Mouse (Mus musculus): ENCODE data around the gene Timmdc1.

The Timmdc1 gene

DNA sequence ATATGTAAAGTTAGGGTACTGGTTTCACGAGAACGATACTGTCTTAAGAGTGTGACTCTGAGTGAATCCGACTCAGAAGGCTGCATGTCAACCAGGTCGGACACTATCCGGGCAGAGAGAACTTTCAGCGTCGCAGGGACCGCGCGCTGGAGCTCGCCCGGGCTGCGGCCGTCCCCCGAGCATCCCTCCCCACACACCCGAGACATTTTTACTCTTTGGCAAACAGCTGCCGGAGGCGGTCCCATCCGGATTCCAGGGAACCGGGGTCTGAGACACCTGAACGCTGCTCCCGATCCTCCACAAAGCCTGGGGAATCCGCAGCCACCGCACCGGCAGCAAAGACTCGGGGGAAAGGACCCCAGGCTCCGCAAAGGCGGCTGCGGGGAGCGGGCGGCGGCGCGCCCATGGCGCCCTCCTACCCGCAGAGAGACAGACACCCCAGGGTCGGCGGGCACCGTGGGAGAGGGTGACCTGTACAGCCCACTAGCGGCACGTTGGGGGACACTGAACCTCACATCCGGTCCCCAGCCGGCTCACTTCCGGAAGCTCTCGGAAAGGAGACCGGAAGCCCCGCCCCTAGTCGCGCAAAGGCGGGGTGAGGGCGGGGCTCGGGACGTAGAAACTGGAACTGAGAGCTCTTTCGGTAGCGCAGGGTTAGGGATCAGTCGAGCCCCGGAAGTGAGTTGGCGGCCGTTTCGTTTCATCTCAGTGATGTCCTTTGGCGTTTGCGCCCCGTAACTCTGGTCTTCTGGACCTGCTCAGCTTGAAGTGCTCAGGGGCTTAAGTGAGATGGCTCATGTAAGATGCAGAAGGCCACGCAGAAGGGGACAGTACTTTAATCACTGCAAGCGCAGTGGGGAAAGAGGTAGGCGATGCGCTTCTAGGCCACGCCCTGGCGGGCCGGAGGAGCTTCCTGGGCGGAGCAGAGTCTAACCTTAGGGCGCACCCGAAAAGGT lies at the start of gene Timmdc1:
Timmdc1 (minus strand) TSS at position 535 of the 956 bp plus-strand sequence.
- in situ Hi-C loops (cut with MboI, MseI), result no loop called here

DNA sequence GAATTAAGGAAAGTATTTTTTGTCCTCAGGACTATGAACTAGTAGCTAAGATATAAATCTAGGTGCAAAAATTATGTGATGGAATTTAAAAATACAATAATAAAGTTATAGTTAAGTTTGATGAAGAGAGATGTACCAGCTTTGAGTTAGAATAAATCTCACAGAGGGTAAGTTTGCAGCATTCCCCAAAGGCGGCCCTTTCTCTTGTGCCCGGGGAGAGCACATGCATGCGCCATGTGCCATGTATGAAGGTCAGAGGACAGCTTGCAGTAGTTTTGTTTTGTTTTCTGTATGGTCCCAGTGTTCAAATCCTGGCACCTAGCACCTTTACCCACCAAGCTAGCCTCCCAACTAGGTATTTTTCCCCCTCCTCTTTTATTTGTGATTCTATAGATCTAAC lies 49.0 kb upstream of the Timmdc1 start:
- in situ Hi-C loops (cut with MboI, MseI), result no loop called here

DNA sequence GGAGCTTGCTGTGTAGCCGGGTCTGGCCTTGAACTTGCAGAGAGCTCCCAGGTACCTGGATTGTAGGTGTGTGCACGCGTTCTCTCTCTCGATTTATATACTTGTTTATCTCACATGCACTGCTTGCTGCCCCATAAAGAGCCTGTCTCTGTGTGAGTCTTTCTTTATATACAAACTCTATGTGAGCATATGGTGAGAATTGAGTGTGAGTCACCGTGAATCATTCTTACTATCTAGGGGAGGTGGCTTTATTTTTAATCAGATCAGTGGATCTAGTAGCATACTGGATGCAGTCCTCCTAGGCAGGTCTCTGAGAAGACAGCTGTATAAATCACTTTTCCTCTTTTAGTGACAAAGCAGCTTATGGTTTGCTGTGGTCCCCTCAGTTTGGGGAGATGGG lies 45.7 kb upstream of the Timmdc1 start:
- in situ Hi-C loops (cut with MboI, MseI), result loop anchor here in 1 of 2 experiments (10.0 kb wide), 1 partner anchor 913 kb away; the partner anchor contains the start of gene Ndufb4

DNA sequence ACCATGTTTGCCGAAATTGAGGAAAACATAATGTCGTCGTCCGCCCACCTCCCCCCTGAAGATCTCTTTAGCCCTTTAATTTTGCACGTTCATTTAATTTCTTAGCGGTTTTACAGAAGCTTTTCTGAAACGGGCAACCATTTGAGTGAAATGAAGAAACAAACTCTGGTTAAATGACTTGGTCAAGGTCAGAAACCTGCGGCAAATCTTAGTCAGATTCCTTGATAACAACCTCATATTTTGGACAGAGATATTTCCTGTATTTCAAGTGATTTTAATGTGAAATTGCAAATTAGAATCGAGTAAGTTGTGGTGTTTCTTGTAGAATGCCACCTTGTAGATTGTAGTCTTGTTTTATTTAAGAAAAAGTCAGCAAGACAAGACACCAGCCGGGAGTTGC lies 41.1 kb upstream of the Timmdc1 start:
- in situ Hi-C loops (cut with MboI, MseI), result loop anchor here in 1 of 2 experiments (10.0 kb wide), 1 partner anchor 909 kb away; the partner anchor contains the start of gene Ndufb4

DNA sequence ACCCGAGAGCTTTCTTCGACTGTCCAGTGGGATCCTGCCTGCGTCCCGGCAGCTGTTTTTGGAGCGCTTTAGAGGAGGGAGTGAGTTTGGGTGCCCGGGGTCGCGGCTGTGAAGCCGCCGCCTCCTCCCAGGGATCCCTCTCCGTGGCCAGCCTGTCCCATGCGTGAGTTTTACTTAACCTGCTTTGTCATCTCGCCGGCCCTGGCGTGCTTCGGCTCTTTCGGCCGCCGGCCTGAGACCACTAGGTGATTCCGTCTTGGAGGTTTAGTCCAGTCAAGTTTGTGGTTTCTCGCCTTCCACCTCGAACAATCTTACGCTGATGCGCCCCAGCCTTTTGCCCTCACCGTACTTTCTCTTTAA lies 40.5 kb upstream of the Timmdc1 start:
- in situ Hi-C loops (cut with MboI, MseI), result loop anchor here in 1 of 2 experiments (10.0 kb wide), 1 partner anchor 908 kb away; the partner anchor contains the start of gene Ndufb4

DNA sequence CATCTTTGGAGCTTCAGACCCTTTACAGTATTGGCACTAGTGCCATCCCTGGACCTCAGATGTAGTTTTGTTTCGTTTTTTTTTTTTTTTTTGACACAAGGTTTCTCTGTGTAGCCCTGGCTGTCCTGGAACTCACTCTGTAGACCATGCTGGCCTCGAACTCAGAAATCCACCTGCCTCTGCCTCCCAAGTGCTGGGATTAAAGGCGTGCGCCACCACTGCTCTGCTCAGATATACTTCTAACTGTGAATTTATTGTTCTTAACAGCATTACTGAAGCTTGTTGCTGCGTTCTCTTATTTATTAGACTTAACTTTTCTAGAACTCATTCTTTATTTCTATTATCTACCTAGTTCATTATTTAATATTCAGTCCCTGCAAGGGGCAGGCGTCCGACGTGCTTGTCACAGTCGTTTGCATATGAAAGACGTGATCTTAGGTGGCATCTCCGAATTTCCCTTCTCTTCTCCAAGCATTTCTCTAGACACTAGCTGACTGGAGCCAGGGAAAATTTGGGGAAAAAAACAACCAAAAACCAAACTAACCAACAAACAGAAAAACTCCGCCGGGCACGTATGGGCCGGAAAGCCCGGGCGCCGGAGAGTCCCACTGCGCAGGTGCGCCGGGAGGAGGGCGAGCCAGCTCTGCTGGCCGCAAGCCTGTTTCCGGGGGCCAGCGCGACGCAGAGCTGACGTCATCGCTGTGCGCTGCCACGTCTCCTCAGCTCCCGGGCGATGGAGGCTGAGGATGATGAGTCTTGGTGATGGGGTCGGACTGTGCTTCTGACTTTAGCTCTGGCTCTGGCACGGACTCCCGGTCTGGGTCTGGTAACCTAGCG lies 39.9 kb upstream of the Timmdc1 start:
- in situ Hi-C loops (cut with MboI, MseI), result loop anchor here in 1 of 2 experiments (10.0 kb wide), 1 partner anchor 908 kb away; the partner anchor contains the start of gene Ndufb4

DNA sequence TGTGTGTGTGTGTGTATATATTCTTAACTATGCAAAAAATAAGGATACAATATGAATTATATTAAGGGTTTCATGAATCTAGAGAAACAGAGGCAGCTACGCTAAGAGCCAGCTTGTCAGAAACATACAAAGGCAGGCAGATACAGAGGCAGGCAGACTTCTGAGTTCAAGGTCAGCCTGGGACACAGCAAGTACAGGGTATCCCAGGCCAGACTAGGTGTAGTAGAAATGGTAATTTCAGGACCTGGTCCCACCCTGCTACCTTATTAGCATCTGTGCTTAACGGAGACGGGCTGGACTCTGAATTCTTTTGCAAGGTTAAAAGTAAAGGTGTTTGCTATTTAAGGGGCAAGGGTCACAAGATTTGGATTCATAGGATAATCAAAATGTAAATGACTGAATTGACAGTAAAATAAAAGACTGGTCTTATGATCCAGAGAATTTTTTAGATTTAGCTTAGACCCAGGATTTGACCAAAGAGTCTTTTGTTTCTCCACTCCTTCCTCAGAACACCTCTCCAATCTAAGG lies 35.8 kb upstream of the Timmdc1 start, which contains the start of gene Tmem39a:
Tmem39a (plus strand) TSS at position 478 of the 528 bp plus-strand sequence.
- in situ Hi-C loops (cut with MboI, MseI), result no loop called here

DNA sequence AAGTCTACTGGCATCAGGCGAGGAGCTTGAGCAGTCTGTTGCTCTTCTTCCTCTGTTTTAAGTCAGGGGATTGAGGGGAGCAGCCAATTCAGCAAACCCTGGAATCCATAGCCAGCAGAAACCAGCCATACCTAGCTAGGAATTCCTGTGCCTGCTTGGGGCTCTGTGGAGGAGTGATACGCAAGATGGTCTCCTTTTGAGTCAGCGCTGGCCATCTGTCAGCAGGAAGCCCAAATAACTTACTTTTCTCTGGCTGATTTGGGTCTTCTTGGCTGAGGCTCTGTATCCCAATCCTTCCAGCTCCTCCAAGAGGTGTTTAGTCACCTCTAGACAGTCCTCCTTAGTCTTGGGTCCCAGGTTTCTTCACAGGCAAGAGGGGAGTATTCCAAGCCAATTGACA lies 33.5 kb upstream of the Timmdc1 start:
- in situ Hi-C loops (cut with MboI, MseI), result no loop called here

DNA sequence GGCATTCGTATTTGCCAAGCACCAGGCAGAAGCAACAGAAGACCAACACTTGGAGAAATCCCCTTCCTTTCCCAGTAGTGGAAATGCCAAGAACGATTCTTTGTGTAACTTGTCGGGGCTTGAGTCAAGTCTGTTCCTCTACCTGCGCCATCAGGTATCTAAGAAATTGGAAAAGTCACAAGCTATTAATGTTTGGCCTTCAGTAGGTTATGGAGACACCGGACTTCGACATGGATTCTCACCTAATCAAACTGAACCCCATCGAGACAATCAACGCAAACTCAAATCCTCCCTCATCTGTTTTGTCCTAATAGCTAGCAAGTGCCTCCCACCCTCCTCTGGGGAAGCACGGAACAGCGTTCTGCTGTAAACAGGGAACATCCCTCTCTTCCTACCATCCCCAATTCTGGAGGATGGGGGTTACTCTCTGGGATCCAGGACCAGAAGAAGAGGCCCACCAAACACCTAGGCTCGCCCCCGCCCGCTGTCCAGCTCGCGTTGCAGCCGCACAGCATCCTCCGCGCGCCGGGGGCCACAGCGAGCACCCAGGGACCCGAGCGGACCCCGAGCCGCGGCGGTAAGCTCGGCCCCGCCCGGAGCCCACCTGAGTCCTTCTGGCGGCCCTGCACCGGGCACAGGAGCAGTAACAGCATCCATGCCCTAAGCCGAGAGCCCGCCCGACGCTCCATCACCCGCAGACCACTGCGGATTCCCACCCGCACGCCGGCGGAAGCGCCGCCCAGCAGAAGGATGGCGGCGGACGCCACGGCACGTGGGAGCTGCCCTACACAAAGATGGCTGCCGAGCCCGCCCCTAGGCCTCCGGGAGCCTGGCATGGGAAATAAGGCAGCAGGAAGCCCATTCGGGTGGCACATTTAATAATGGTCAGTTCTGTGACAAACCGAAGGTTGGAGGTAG lies 27.3 kb upstream of the Timmdc1 start, which contains the start of gene Poglut1:
Poglut1 (minus strand) TSS at position 780 of the 918 bp plus-strand sequence.
- in situ Hi-C loops (cut with MboI, MseI), result no loop called here

DNA sequence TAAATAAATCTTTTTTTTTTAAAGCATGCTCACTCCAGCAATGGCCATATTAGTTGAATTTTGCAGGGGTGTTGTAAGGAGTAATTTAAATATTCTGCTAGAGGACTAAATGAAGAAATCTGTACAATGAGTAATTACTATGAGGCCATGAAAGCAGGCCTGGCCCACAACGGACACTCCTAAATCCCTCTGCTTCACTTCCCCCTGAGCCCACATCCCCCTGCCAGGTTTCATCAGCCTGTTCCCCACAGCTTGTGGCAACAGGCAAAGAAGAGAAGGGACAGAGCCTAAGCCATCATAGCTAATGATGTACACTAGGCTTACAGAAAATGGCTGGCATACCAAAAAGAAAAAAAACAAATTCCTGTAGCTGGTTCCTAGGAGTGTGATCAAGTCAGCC lies 25.5 kb upstream of the Timmdc1 start:
- in situ Hi-C loops (cut with MboI, MseI), result no loop called here

DNA sequence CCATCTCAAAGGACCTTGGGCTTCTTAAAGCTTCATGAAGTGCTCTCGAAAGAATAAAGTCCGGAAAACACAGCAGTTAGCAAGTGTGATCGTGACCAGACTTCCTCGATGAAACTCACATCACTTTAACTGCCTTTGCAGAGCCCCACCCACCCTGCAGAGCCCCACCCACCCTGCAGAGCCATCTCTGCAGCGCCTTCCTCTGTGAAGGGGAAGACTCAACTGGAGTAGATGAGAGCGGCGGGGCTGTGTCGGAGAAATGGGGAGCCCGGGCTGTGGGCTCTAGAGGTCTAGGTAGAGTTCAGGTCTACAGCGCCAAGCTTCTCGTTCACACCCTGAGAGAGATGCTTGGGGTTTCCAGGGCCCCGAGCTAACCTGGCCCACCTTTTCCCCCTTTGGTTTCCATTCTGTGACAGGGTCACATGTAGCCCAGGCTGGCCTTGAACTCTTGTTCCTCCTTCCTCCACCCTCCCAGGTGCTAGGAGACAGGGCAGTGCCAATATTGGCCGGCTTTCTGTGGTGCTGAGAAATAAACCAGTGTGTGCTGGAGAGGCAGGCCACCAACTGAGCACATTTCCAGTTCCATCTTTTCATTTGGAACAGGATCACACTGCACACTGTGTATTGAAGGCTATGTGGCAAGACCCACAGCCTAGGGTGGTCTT lies 16.4 kb upstream of the Timmdc1 start:
- in situ Hi-C loops (cut with MboI, MseI), result no loop called here

DNA sequence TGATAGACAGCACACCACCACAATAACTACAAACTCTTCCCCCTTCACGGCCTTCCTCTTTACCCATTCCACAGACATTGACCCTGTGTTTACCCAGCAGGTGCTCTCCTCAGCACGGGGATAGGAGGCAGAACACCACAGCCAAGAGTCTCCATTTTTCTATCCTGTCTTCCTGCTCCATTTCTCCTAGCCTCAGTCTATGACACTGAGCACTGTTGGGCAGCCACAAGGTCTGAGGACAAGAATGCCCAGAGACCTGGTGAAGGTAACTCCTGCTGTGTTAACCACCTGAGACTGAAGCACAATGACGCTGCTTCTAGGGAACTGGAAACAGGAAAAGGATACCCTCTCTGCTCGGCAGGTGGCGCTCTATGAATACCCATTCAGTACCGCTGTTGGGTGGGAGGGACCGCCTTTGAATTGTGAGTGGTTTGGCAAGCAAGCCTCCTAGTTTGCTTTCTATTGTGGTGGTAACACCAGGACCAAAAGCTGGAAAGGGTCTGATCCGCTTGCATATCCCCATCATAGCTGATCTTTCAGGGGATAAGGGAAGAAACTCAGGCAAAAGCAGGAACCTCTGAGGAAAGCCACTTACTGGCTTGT lies 14.2 kb upstream of the Timmdc1 start:
- in situ Hi-C loops (cut with MboI, MseI), result no loop called here

DNA sequence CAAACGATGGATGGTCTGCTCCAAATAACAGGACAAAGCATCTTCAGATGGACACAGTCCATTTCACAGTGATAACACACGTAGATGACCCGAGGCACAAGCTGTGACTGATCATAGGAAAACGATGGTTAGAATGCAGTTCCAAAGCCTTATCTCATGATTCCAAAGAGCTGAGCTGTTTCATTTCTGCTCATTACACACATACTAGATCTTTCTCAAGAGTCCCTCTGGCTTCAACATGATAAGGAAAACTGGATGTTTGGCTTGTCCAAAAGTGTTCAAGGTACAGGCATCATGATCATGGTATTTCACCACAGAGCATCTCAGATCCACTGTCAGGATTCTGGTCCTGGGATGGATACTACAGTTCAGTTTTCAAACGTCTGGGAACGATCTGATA lies 3.8 kb upstream of the Timmdc1 start:
- in situ Hi-C loops (cut with MboI, MseI), result no loop called here

DNA sequence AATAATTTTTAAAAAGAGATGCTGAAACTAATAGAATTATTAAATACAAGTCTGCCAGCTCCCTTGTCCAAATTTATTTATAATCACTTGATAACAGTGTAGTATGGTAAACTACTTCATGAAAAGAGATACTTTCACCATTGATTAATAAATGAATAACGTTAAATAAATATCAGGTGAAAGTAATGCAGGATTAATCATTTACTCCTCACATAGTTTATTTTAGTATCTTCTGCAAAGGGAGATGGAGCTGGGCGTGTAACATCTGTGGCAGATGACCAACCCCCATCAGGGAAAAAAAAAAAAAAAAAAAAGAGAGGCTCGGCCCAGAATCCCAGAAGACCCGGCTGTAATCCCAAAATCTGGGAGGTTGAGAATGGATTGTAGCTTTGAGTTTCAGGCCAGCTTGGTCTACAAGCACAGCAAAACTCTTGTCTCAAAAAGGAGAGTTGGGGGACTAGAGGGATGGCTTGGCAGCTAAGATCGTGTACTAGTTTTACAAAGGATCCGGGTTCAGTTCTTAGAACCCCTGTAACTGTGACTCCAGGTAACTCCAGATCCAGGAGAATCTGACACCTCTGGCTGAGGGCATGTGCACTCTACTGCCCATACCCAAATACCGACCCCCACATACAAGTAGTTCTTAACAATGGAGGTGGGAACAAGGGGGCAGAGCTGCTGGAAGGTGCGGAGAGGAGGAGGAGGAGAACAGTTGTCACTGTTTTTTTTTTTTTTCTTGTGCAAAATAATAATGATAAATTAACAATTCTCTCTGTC lies 1.1 kb downstream of the Timmdc1 start:
- in situ Hi-C loops (cut with MboI, MseI), result no loop called here

DNA sequence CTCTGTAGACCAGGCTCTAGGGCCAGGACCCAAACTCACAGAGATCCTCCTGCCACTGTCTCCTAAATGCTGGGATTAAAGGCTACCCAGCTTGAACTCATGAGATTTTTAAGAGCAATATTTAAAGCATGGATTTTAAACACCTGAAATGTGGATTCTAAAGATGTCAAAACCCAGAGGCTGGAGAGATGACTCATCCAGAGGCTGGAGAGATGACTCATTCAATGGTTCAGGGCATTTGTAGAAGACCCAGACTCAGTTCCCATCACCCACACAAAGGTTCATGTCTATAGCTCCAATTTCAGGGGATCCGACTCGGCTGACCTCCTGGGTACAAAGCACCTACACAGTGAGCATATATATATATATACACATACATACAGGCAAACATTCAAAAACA lies 3.3 kb downstream of the Timmdc1 start:
- in situ Hi-C loops (cut with MboI, MseI), result no loop called here

DNA sequence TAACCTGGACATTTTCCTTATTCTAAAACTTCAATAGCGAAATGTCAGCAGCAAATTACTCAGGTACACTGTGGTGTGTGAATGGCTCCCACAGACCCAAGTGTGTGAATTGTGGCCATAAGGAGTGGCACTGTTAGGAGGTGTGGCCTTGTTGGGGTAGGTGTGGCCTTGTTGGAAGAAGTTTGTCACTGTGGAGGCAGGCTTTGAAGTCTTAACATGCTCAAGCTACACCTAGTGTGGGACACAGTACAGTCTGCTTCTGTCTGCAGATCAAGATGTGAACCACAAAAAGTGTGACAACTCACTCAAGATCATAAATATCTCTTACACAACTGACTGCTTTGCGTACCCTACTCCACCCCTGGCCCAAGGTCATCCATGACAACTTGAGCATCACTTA lies 11.6 kb downstream of the Timmdc1 start:
- in situ Hi-C loops (cut with MboI, MseI), result no loop called here

DNA sequence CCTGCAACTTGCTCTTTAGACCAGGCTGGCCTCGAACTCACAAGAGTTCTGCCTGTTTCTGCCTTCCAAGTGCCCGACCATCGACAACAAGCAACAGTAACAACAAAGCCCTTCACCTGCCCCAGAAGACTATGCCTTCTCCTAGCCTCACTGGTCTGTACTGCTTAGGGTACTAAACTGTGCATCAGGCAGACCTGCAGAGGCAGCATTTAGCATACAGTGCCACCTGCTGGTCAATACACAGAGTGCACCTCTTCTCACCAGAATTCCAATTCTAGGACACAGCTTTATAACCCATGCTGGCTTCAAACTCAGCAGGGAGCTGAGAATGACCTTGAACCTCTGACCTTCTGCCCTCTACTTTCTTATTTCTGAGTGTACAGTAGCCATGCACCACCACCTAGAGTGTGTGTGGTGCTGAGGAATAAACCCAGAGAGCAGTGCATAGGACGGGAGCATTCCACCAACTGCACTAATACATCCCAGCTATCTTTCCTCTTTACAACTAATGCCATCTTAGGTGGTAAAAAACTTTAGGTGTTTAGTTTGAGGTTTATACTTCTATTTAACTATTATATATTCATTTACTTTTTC lies 16.3 kb downstream of the Timmdc1 start:
- in situ Hi-C loops (cut with MboI, MseI), result loop anchor here in 1 of 2 experiments (10.0 kb wide), 1 partner anchor 1341 kb away; no protein-coding TSS in a partner anchor

DNA sequence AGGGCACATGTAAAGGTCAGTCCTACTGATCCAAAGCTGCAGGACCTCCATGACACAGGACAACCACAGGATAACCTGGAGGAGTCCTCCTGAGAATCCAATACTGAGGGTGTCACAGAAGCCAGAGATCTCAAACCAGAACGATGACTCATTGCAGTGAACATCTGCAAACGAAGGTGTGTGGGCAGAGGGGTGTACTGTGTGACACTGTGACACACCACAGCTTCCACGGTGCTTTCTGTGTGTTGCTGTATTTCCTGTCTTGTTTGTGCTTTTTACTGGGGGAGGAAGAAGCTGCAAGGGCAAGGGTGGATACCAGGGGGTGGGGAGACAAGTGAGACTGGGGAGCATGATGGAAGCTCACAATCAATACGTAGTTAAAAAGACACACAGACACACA lies 18.9 kb downstream of the Timmdc1 start:
- in situ Hi-C loops (cut with MboI, MseI), result loop anchor here in 1 of 2 experiments (10.0 kb wide), 1 partner anchor 1339 kb away; no protein-coding TSS in a partner anchor
